Mouse (Mus musculus) adrenal gland, postnatal 4 days (tissue): ENCODE data around the gene Ttc7b. TPM values are rescaled to one million over a fixed set of nuclear protein-coding genes. Genes with fewer than 3 reads are reported as not detected.

Experiments
- DNase-seq, 2 experiments: peaks; one replicate each; pipeline ENCODE4 v3.0.0; 2021 to 2022; ENCODE audit warnings: low spot score in 2 of 2, mixed read lengths in 2 of 2
- total RNA-seq, 2 experiments: library from RNA; stranded (reverse); gene quantifications; 2 replicates each; pipeline ENCODE4 v1.2.3; 2021

Ttc7b gene
- total RNA-seq, 2 experiments from 2014 or later: 77.2 to 81.2 TPM

- no peak for DNase-seq
Measured at GRCm38 (mm10) chr12:100309201-100309600, 211.4 kb downstream of the Ttc7b start.

- DNase-seq: peak in 1 of 2 experiments; percentile 40
Measured at GRCm38 (mm10) chr12:100307501-100308260, 212.9 kb downstream of the Ttc7b start.

DNA sequence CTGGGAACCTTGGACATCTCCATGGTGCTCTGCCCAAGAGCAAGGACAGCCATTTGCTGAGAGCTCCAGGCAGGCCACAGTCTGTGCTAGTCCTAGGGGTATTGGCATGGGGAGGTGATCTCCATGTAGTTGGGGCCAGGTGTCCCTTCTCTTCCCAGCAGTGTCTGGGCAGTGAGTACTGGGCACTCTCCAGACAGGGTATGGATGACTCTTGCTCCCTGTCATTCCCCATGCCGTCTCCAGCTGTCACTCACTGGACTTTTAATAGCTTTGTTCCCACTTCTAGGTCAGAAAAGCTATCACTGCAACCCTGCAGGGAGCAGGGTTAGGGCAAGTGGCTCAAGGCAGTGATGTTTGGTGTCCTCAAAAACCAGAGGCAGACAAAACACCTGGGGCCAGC, 214.3 kb downstream of the Ttc7b start:
- DNase-seq: no peak

DNA sequence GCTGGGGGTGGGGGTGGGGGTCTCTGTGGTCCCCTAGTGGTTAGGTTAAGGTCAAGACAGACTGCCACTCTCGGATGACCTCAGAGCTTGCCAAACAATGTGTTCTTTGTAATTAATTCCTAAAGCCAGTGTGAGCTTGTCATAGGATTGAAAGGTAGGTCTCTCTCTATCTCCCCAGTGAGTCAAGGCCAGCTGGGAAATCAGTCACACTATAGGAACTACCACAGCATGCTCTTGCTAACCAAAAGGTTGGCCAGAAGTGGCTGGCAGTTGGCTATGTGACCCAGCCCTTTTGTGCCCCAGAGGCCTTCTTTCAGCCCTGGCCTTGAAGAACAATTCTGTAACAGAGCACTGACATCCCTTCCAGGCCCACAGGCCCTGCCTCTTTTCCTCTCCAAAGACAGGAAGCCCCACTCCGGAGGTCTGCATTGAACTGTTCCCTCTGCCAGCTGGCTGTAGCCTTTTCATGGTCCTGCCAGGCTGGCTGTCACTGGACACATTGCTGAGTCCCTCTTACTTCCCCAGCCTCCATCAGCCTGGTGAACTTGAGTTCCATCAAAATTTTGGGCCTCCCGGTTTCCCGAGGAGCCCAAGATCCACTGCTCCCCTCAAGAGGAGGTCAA, 215.5 kb downstream of the Ttc7b start:
- DNase-seq: no peak

DNA sequence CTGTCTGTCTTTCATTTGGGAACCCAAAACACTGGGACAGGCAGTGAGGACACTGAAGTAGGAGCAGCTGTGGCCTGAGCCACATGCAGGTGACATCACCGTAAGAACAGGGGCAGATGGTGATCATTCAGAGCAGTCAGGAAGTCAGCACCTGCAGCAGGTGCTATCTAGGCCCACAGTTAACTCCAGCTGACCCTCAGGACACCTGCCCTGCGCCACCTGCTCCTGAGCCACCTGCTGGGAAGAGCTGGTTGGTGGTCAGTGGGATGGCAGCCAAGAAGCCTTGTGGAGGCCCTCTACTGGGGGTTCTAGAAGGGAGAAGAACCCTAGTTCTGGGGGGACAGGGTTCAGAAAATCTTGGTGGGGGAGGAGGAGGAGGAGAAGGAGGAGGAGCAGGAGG, 216.3 kb downstream of the Ttc7b start:
- DNase-seq: no peak

GRCm38 (mm10) chr12:100303141-100303540, 217.5 kb downstream of the Ttc7b start:
- no peak for DNase-seq

GRCm38 (mm10) chr12:100300446-100300845, 220.2 kb downstream of the Ttc7b start:
- DNase-seq: no peak

- DNase-seq: no peak
Measured at GRCm38 (mm10) chr12:100299322-100299726, 221.3 kb downstream of the Ttc7b start.

- DNase-seq: no peak
Measured at GRCm38 (mm10) chr12:100298788-100299187, 221.8 kb downstream of the Ttc7b start.

- DNase-seq: no peak
Measured at GRCm38 (mm10) chr12:100297961-100298360, 222.7 kb downstream of the Ttc7b start.

DNA sequence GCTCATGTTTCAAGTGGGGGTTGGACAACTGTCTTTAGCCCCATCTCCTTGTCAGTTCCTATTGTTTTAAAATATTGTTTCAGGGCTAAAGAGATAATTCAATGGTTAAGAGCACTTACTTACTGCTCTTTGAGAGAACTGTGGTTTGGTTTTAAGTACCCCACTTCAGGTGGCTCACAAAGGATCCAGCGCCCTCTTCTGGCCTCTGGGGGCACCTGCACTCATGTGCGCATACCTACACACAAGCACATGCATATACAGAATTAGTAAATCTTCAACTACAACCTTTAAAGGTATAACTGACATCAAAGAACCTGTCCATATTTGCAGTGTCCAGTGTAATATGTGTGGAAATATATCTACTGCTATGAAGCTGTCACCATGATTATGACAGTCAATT, 226.2 kb downstream of the Ttc7b start:
- DNase-seq: no peak

- DNase-seq: no peak
Measured at GRCm38 (mm10) chr12:100293956-100294355, 226.7 kb downstream of the Ttc7b start.

DNA sequence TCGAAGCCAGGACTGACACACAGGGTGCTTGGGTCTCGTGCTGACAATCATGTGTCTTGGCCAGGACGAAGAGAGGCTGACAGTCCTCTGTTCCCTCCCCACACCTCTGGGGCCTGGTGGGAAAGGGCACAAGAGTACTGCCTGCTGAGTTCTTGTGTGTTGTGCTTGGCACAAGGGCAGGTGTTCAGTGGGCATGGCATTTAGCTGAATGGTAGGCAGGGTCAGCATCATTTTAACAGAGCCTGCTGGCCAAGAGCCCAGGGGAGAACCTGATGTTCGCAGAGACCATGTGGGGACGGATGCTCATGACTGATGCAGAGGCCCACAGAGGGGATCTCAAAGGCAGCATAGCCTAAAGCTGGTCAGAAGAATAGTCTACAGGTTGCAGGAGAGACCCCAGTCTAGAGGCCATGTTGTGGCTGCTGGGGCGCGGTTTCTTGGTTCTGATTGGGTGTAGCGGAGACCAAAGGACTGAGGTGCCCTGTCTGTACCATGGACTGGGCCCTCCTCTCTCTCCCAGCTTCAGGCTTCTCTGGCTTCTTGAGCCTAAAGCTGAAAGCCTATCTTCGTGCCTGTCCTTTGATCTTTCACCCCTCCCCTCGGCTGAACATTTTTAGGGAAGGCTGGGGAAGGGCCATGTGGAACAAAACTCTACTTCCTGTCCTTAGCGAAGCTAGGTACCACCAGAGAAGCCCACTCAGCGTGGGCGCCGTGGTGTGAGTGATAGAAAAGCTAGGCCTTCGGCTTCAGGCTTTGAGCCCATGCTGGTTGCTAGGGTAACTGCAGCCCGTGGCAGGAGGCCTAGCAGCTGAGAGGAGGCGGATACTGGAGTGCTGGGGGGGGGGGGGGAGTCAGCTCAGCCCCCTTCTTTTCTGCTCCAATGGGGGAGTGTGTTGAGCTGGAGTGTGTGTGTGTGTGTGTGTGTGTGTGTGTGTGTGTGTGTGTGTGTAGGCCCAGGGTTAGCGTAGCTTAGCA, 229.6 kb downstream of the Ttc7b start:
- no peak for DNase-seq

GRCm38 (mm10) chr12:100290178-100290531, 230.5 kb downstream of the Ttc7b start:
- no peak for DNase-seq

DNA sequence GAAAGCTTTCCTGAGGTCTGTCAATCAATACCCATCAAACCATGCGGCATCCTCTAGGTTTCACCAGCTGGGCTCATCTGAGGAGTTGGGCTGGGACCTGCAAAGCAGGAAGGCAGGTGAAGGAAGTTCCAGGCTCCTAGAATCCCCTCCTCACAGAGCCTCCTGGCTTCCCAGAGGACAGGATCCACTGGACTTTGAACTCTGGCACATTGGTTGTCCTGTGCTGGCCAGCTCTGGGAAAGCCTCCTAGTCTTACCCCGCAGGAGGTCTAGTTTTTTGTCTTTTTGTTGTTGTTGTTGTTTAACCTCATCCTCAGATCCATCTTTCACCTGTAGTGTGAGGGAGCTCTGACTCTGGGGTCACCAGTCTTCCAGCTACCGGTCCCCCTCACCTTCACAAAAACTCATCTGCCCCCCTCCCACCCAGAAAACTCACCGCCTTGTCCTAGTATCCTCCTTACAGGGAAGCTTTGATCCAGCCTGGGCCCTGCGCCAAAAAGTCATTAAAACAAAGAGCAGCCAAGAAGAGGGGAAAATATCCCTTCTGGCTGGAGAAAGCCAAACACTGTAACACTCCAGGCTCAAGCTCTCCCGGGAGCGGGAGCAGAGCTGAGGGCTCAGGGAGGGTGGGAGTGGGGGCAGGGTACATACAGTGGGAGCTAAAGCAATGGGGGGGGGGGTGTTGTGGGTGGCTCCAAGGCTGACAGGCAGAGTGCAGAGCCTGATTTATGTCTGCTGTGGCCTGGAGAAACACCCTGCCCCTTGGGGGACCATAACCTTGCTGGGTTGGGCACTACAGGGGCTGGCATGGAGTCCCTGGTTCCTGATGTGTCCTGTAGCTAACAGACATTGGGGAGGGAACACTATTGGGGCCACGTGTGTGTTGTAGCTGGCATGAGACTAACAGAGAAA, 231.1 kb downstream of the Ttc7b start:
- DNase-seq: peak in 1 of 2 experiments; percentile 37

DNA sequence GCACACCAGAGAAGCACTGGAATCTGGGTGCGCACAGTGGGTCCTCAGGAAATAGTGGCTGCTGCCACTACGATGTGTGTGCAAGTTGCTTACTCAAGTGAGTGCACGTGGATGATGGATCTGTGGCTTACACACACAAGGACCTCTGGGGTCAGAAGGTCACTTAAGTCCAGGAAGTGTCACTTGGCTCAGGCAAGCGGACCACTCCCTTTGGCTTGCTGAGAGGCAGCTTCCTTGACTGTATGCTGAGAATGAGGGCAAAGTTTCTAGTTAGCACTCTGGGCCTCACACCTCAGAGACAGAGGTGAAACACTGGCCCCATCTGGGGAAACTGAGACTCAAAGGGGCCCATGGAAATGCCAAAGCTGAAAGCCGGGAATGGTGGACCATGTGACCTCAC, 232.6 kb downstream of the Ttc7b start:
- DNase-seq: no peak

GRCm38 (mm10) chr12:100287565-100287964, 233.1 kb downstream of the Ttc7b start:
- no peak for DNase-seq

GRCm38 (mm10) chr12:100283283-100283682, 237.3 kb downstream of the Ttc7b start:
- no peak for DNase-seq

GRCm38 (mm10) chr12:100282025-100282885, 238.4 kb downstream of the Ttc7b start:
- DNase-seq: no peak
